9 mouse cellular contexts compared by ENCODE assay signal in genomic region chr19:5093481-5094242, GRCm38 (mm10). TPM values are rescaled to one million over a fixed set of nuclear protein-coding genes. Genes with fewer than 3 reads are reported as not detected.
DNase-seq lines count a peak whose midpoint lies in the region; ATAC-seq lines count a peak whose summit lies in the region.
"Had no signal": no experiment of that assay in that cellular context is flagged by ENCODE, and none has a peak within 500 bp of the region (broad histone marks: within the 10 kb centered on the region; RNA-seq: fewer than 3 reads in every experiment).

No protein-coding gene starts in this region.

- DNase-seq in cerebellum, adult 8-10 months: peak; percentile 55
- DNase-seq in cerebellum, postnatal 4 days (ENCODE audit: low spot score in 2 of 2): no peak
- DNase-seq in lung, postnatal 4 days: no peak
- no peak for DNase-seq in embryo, embryonic 11 days
- no peak for DNase-seq in thymus, postnatal 25 days

- peaks cover 45% of the 10 kb centered on the region for H3K36me3 ChIP-seq in megakaryocyte, embryonic 14.5 days (replicated peaks; ENCODE audit: low read length)
- H3K36me3 ChIP-seq in limb, embryonic 12.5 days: peaks cover 44% of the 10 kb centered on the region

- no peak for ATAC-seq in megakaryocyte, adult 5-6 weeks (ENCODE audit: poor library complexity, severe bottlenecking)
- ATAC-seq in limb, embryonic 12.5 days (ENCODE audit: insufficient number of reproducible peaks, insufficient read depth, low FRiP score, low TSS enrichment, low read depth): no peak

- no peak overlapping the region for H3K27ac ChIP-seq in limb, embryonic 12.5 days
- H3K27ac ChIP-seq: liver, embryonic 15.5 days had no signal

- peaks cover 67% of the 10 kb centered on the region for H3K4me1 ChIP-seq in megakaryocyte, embryonic 14.5 days
- H3K4me1 ChIP-seq in limb, embryonic 12.5 days (replicated peaks): peaks cover 57% of the 10 kb centered on the region

- peak overlapping the region; percentile 70 for H3K4me3 ChIP-seq in megakaryocyte, embryonic 14.5 days (replicated peaks)
- no peak overlapping the region for H3K4me3 ChIP-seq in limb, embryonic 12.5 days (replicated peaks)
- H3K4me3 ChIP-seq: liver, embryonic 15.5 days had no signal

- no peaks in the 10 kb centered on the region for H3K9me3 ChIP-seq in megakaryocyte, embryonic 14.5 days
- no peaks in the 10 kb centered on the region for H3K9me3 ChIP-seq in limb, embryonic 12.5 days
- H3K9me3 ChIP-seq: liver, embryonic 15.5 days had no signal

- H3K4me2 ChIP-seq in limb, embryonic 12.5 days: peak overlapping the region; percentile 47
- H3K4me2 ChIP-seq: liver, embryonic 15.5 days had no signal

- peaks cover 33% of the 10 kb centered on the region for H3K27me3 ChIP-seq in megakaryocyte, embryonic 14.5 days (replicated peaks)
- no peaks in the 10 kb centered on the region for H3K27me3 ChIP-seq in limb, embryonic 12.5 days

- 0 out of 2 replicates have a peak overlapping the region, but pooled peaks have one; percentile 18 for H3K9ac ChIP-seq in limb, embryonic 12.5 days (replicated peaks)
- H3K9ac ChIP-seq: liver, embryonic 15.5 days had no signal

- 78% methylated on average over 12 of the region's 12 CpGs for WGBS in limb, embryonic 12.5 days

RNA-seq across cellular contexts. Expression of gene Cnih2, which starts 4.7 kb away (rescaled TPM):
- 4.9 and 13.6 TPM in 2 replicates for polyA plus RNA-seq in megakaryocyte, embryonic 14.5 days (2012; ENCODE audit: insufficient read depth, low replicate concordance)
- not detected in 2 replicates for total RNA-seq in megakaryocyte, adult 5-6 weeks (2015)
- total RNA-seq in megakaryocyte, adult 5-6 weeks (2017): not detected in 2 replicates
- polyA plus RNA-seq in limb, embryonic 12.5 days (2016; fragmentation: Nextera tagmentation; extraction: Ambion mirVana): 43.0 and 46.3 TPM in 2 replicates

RNA-seq across cellular contexts. Expression of gene Yif1a, which starts 5.3 kb away (rescaled TPM):
- polyA plus RNA-seq in megakaryocyte, embryonic 14.5 days (2012; ENCODE audit: insufficient read depth, low replicate concordance): 24.4 and 25.6 TPM in 2 replicates
- total RNA-seq in megakaryocyte, adult 5-6 weeks (2015): 30.6 and 33.4 TPM in 2 replicates
- 8.5 and 14.1 TPM in 2 replicates for total RNA-seq in megakaryocyte, adult 5-6 weeks (2017)
- 60.7 and 69.4 TPM in 2 replicates for polyA plus RNA-seq in limb, embryonic 12.5 days (2016; fragmentation: Nextera tagmentation; extraction: Ambion mirVana)

RNA-seq across cellular contexts. Expression of gene Tmem151a, which starts 8.3 kb away (rescaled TPM):
- polyA plus RNA-seq in megakaryocyte, embryonic 14.5 days (2012; ENCODE audit: insufficient read depth, low replicate concordance): 0.32 TPM in 1 of 2 replicates, not detected in the other
- not detected in 2 replicates for total RNA-seq in megakaryocyte, adult 5-6 weeks (2015)
- not detected in 2 replicates for total RNA-seq in megakaryocyte, adult 5-6 weeks (2017)
- 2.3 and 2.8 TPM in 2 replicates for polyA plus RNA-seq in limb, embryonic 12.5 days (2016; fragmentation: Nextera tagmentation; extraction: Ambion mirVana)

RNA-seq across cellular contexts. Expression of gene Rab1b, which starts 13.2 kb away (rescaled TPM):
- polyA plus RNA-seq in megakaryocyte, embryonic 14.5 days (2012; ENCODE audit: insufficient read depth, low replicate concordance): 445 and 649 TPM in 2 replicates
- 67.7 and 77.3 TPM in 2 replicates for total RNA-seq in megakaryocyte, adult 5-6 weeks (2015)
- 120 and 127 TPM in 2 replicates for total RNA-seq in megakaryocyte, adult 5-6 weeks (2017)
- polyA plus RNA-seq in limb, embryonic 12.5 days (2016; fragmentation: Nextera tagmentation; extraction: Ambion mirVana): 237 and 239 TPM in 2 replicates

RNA-seq across cellular contexts. Expression of gene Klc2, which starts 24.7 kb away (rescaled TPM):
- polyA plus RNA-seq in megakaryocyte, embryonic 14.5 days (2012; ENCODE audit: insufficient read depth, low replicate concordance): 12.7 and 17.2 TPM in 2 replicates
- 2.1 and 3.2 TPM in 2 replicates for total RNA-seq in megakaryocyte, adult 5-6 weeks (2015)
- total RNA-seq in megakaryocyte, adult 5-6 weeks (2017): 2.1 and 4.6 TPM in 2 replicates
- 28.1 and 32.1 TPM in 2 replicates for polyA plus RNA-seq in limb, embryonic 12.5 days (2016; fragmentation: Nextera tagmentation; extraction: Ambion mirVana)
